Mouse (Mus musculus) inflammation-experienced regulatory T-cells, adult 6 months (primary cell): ENCODE results near the gene Zfp956. TPM values are rescaled to one million over a fixed set of nuclear protein-coding genes. Genes with fewer than 3 reads are reported as not detected.

Experiments
- ATAC-seq: one replicate; pipeline ENCODE4 v1.8.0; 2017
- polyA plus RNA-seq, 3 experiments: library from polyadenylated mRNA; unstranded; fragments of 100-300 nt; shearing (Covaris generic); gene quantifications; one replicate each; pipeline ENCODE4 v1.2.1; 2017

Zfp956 gene
- polyA plus RNA-seq, 3 experiments from 2014 or later = 14.0 to 31.5 (median 28.4) TPM

DNA sequence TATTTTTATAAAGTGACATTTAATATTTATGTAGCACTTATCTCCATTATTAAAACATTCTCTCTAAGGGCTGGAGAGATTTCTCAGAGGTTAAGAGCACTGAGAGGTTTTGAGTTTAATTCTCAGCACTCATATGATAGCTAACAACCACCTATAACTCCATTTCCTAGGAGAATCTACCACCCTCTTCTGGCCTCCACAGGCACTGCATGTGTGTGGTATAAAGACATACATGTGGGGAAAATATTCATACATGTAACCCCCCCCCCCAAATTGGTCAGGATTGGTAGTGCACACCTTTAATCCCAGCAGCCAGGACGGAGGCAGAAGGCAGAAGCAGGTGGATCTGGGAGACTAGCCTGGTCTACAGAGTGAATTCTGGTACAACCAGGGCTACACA, 21.4 kb downstream of the Zfp956 start:
- no peak for ATAC-seq

- ATAC-seq = peak; percentile 61
Observed at GRCm38 (mm10) chr6:47978897-47979368, 25.7 kb downstream of the Zfp956 start.

DNA sequence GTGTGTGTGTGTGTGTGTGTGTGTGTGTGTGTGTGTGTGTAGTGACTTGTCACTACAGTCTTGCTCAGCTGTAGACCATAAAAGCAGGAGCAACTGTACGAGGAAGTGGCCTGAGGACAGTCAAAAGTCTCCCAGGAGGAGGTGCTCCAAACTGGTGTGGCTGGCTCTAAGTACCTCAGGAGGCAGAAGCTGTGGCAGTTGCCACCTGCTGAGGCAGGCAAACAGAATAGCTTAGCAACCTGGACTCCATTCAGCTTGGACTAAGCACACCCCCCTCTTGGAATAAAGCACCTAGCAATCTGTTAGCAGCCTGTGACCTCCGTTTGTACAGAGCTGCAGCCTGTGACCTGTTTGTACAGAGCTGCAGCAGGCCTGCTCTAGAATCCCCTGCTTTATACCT, 30.7 kb downstream of the Zfp956 start:
- ATAC-seq = no peak

GRCm38 (mm10) chr6:47995661-47996060, 42.5 kb downstream of the Zfp956 start:
- no peak for ATAC-seq

GRCm38 (mm10) chr6:48010727-48011126, 57.5 kb downstream of the Zfp956 start:
- ATAC-seq = no peak

Other genes starting within 250 kb of the Zfp956 start
- gene Pdia4, start 140.0 kb upstream of the Zfp956 start, polyA plus RNA-seq = 100 to 1,000 TPM; 141 to 180 (median 169) TPM
- under 1 TPM in 2 of 3 experiments, not detected in 1; 0.11 to 0.34 TPM for gene Zfp786, start 122.5 kb upstream of the Zfp956 start, polyA plus RNA-seq
- 10 to 100 TPM in 2 of 3 experiments, 1 to 10 TPM in 1; 7.2 to 16.0 (median 12.8) TPM for gene Zfp398, start 117.7 kb upstream of the Zfp956 start, polyA plus RNA-seq
- 1 to 10 TPM; 2.2 to 2.7 (median 2.6) TPM for gene Zfp282, start 76.2 kb upstream of the Zfp956 start, polyA plus RNA-seq
- 10 to 100 TPM; 13.3 to 16.0 (median 13.6) TPM for gene Zfp212, start 32.9 kb upstream of the Zfp956 start, polyA plus RNA-seq
- 1 to 10 TPM; 4.1 to 6.5 (median 5.7) TPM for gene Zfp777, start 95.5 kb downstream of the Zfp956 start, polyA plus RNA-seq
- 10 to 100 TPM in 1 of 3 experiments, 1 to 10 TPM in 2; 6.9 to 10.9 (median 7.4) TPM for gene Zfp746, start 133.2 kb downstream of the Zfp956 start, polyA plus RNA-seq